Mouse (Mus musculus) lung, postnatal 0 days (tissue): Measurements from ENCODE around the gene Hhatl. TPM values are rescaled to one million over a fixed set of nuclear protein-coding genes. Genes with fewer than 3 reads are reported as not detected.

Experiments
- ATAC-seq: fragments of 200-750 bp; cut with Nextera tagmentation; 2 replicates; pipeline ENCODE4 v1.8.0; 2017; ENCODE audit warnings: moderate library complexity
- DNase-seq: peaks from one replicate; pipeline ENCODE4 v3.0.0-alpha.2; 2016; ENCODE audit warnings: low spot score
- H3K27ac ChIP-seq: fragments of 300-500 bp; sonication (generic); 2 replicates; pipeline ENCODE4 v1.5.1; 2014; ENCODE audit warnings: antibody characterized with exemption, mild to moderate bottlenecking, low read length, mixed read lengths
- H3K27me3 ChIP-seq: fragments of 300-500 bp; sonication (generic); replicated peaks from 2 replicates; pipeline ENCODE4 v1.6.1; 2014; ENCODE audit warnings: low read length, mixed read lengths; ENCODE audit not compliant: insufficient read depth
- H3K36me3 ChIP-seq: fragments of 300-500 bp; sonication (generic); 2 replicates; pipeline ENCODE4 v1.6.1; 2014; ENCODE audit warnings: low read length, mixed read lengths; ENCODE audit not compliant: insufficient read depth
- H3K4me1 ChIP-seq: fragments of 300-500 bp; sonication (generic); 2 replicates; pipeline ENCODE4 v1.6.1; 2014; ENCODE audit warnings: antibody characterized with exemption, low read depth, low read length, mixed read lengths; ENCODE audit not compliant: insufficient read depth
- H3K4me2 ChIP-seq: fragments of 300-500 bp; sonication (generic); replicated peaks from 2 replicates; pipeline ENCODE4 v1.6.1; 2014; ENCODE audit warnings: low read depth, mild to moderate bottlenecking, low read length, moderate library complexity, mixed read lengths
- H3K4me3 ChIP-seq: fragments of 300-500 bp; sonication (generic); 2 replicates; pipeline ENCODE4 v1.5.1; 2014; ENCODE audit warnings: low read depth, low read length
- H3K9ac ChIP-seq: fragments of 300-500 bp; sonication (generic); replicated peaks from 2 replicates; pipeline ENCODE4 v1.6.1; 2014; ENCODE audit warnings: low read depth, mild to moderate bottlenecking
- H3K9me3 ChIP-seq: fragments of 300-500 bp; sonication (generic); 2 replicates; pipeline ENCODE4 v1.6.1; 2016; ENCODE audit warnings: low read length, mixed read lengths
- CTCF ChIP-seq: IDR thresholded peaks from 2 replicates; pipeline ENCODE4 v1.5.1; 2016; ENCODE audit warnings: antibody characterized with exemption, mild to moderate bottlenecking
- EP300 ChIP-seq: IDR thresholded peaks from 2 replicates; pipeline ENCODE4 v1.6.1; 2016; ENCODE audit warnings: antibody characterized with exemption, mild to moderate bottlenecking, control low read depth
- WGBS: fragments of 180-500 bp; shearing (Covaris S2); extraction: QIAGEN DNeasy Blood & Tissue Kit; methylation state at CpG from one replicate; pipeline ENCODE4 v1.1.7; 2014; 5-methylcytosine and 5-hydroxymethylcytosine counted together
- polyA plus RNA-seq: library from polyadenylated mRNA; unstranded; fragments of >200 nt; fragmentation: Nextera tagmentation; extraction: Ambion mirVana; gene quantifications from 2 replicates; pipeline ENCODE4 v1.2.1, GENCODE M21; 2015

Gene Hhatl
- polyA plus RNA-seq, 1 experiment from 2014 or later: 1.0 TPM

DNA sequence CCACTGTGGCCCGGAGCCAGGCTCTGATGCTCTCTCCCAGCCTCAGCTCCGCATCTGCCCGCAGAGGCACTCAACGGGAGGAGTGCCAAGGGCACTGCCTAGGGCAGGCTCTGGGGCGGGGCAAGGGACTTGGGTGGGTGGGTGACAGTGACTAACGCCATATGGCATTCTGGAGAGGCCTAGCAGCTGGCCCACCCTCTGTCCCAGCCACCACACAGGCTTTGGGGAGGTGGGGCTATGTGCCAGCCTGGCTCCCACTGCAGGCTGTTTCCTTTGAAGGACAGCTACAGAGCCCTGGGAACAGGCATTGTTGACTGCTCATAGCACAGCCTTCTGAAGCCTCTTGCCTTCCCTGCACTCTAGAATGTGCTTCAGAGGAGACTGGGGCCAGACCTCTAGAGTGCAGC is 30.3 kb upstream of the Hhatl start:
- no peaks in the 10 kb centered on the region for H3K27me3 ChIP-seq
- no peak overlapping the region for H3K27ac ChIP-seq
- no peaks in the 10 kb centered on the region for H3K9me3 ChIP-seq
- H3K4me3 ChIP-seq: no peak overlapping the region
- H3K4me2 ChIP-seq: no peak overlapping the region
- H3K4me1 ChIP-seq: peaks cover 6% of the 10 kb centered on the region; the same call in 1 of the 2 replicates
- peak; percentile 19 for DNase-seq
- peak; percentile 61 for ATAC-seq
- TF ChIP-seq CTCF (no peak), EP300 (no peak)
- no peaks in the 10 kb centered on the region for H3K36me3 ChIP-seq
- no peak overlapping the region for H3K9ac ChIP-seq
- 51% methylated on average over 6 of the region's 6 CpGs for WGBS

DNA sequence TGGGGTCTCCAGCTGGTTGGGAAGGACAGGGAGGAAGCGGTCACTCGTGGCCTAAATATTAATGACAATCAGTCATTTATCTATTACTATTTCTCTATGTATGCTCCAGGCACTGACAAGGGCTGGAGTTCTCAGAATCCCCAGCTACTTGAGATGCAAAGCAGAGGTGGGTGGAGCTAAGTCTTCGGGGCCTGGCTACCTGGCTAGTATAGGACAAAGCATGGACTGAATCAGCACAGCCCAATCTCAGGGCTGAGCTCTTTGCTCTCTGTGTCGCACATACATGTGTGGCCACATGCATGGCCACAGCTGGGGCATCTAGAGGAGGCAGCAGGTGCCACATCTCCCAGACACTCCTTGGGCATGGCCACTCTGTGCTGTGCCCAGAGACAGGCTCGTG is 28.5 kb upstream of the Hhatl start:
- WGBS: 57% methylated on average over 5 of the region's 5 CpGs
- Histone ChIP-seq H3K36me3 (no peaks in the 10 kb centered on the region), H3K9me3 (no peaks in the 10 kb centered on the region), H3K4me2 (no peak overlapping the region), H3K27ac (no peak overlapping the region), H3K27me3 (no peaks in the 10 kb centered on the region), H3K9ac (no peak overlapping the region), H3K4me1 (peaks cover 6% of the 10 kb centered on the region; the same call in 1 of the 2 replicates), H3K4me3 (no peak overlapping the region)
- no peak for ATAC-seq
- no peak for TF ChIP-seq CTCF
- no peak for TF ChIP-seq EP300
- no peak for DNase-seq

DNA sequence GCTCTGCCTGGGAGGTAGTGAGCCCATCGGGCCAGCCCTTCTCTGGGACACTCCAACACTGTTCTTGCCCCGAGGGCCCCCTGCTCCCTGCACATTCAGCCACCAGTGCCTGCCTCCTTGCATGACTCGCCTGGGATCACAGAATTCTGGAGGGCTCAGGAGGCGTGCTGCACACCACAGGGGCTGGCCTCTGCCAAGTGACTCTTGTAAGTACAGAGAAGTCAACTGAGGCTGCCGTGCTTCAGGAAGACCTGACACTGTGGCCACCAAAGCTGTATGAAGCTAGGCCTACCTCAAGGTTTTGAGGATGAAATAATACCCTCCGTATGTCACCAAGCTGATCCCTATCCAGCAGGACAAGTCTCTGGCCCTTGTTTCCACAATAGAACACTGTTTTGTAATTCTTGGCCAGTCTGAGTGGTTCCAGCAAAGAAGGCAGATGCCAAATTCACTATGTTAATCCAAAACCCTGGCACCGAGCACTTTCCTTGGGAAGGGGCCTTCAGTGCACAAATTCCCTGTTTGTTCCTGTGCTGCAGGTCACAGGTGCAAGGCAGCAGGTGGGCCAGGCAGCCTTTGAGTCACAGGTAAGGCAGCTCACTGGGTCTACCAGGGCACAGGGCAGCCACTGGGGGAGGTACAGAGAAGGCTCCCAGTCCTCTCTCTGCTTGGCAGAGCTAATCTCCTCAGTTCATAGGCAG is 27.6 kb upstream of the Hhatl start:
- Histone ChIP-seq H3K4me2 (no peak overlapping the region), H3K27ac (no peak overlapping the region), H3K4me3 (no peak overlapping the region), H3K4me1 (peaks cover 6% of the 10 kb centered on the region; the same call in 1 of the 2 replicates), H3K27me3 (no peaks in the 10 kb centered on the region), H3K9ac (no peak overlapping the region), H3K36me3 (no peaks in the 10 kb centered on the region), H3K9me3 (no peaks in the 10 kb centered on the region)
- no peak for ATAC-seq
- 40% methylated on average over 7 of the region's 7 CpGs for WGBS
- TF ChIP-seq EP300: no peak
- TF ChIP-seq CTCF: no peak; the same call in 1 of the 2 replicates
- DNase-seq: no peak

DNA sequence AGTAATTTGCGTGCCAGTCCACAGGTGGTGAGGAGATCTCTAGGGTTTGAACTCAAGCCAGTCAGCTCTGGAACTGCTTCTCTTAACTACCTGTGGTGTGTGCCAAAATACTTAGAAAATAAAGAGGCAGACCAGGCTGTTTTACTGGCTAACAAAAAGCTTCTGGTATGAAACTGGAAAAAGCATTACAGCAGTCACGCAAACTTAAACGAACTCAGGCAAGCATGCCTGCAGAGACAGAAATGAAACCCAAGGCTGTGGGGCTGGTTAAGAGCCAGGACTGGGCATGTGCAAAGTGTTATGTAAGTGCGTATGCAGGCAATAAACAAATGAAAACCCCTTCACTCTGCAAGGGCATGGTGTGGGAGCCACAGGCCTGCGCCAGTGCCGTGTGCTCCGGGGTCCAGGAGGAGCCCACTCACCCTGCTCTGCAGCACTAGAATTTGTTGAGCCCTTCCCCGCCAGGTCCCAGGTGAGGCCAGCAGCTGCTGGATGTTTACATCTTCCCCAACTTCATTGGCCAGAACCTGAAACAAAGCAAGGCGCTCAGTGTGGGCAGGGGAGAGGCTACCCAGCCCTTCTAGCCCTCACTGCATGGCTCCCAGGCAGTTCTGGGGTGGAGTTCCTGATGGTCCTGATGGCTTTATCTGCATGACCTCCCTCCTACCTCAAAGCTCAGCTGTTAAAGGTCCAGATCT is 26.9 kb upstream of the Hhatl start:
- H3K9ac ChIP-seq: no peak overlapping the region
- peak; percentile 20; the same call in 1 of the 2 replicates for ATAC-seq

DNA sequence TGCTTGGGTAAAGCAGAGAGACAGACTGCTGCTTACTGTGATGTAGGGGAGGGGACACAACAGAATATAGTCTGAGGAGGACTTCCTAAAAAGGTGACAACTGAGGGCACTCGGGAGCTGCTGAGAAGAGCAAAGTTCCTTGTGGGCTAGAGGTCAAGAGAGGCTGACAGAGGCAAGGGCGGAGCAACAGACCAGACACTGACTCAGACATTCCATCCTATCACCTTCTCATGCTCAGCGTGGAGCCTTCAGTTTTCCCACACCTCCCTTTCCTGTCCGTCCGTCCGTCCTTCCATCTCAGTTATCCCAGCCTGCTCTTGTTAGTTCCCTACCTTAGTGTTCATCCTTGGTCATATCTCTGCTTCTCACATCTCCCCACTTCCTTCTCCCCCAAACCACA is 22.9 kb upstream of the Hhatl start:
- H3K4me1 ChIP-seq: peaks cover under 1% of the 10 kb centered on the region; the same call in 1 of the 2 replicates
- H3K36me3 ChIP-seq: no peaks in the 10 kb centered on the region
- no peak for DNase-seq
- WGBS: 52% methylated on average over 6 of the region's 6 CpGs
- no peak overlapping the region for H3K4me2 ChIP-seq
- no peak for ATAC-seq
- TF ChIP-seq CTCF (no peak), EP300 (no peak)
- no peak overlapping the region for H3K27ac ChIP-seq
- H3K9ac ChIP-seq: no peak overlapping the region
- H3K9me3 ChIP-seq: no peaks in the 10 kb centered on the region
- no peaks in the 10 kb centered on the region for H3K27me3 ChIP-seq
- no peak overlapping the region for H3K4me3 ChIP-seq

More for the DNA sequence above, 26.9 kb upstream of the Hhatl start:
- Histone ChIP-seq H3K27ac (no peak overlapping the region), H3K36me3 (no peaks in the 10 kb centered on the region), H3K4me1 (peaks cover 6% of the 10 kb centered on the region; the same call in 1 of the 2 replicates), H3K4me2 (no peak overlapping the region), H3K27me3 (no peaks in the 10 kb centered on the region), H3K9me3 (no peaks in the 10 kb centered on the region), H3K4me3 (no peak overlapping the region)
- peak; percentile 33 for DNase-seq
- 53% methylated on average over 9 of the region's 9 CpGs for WGBS
- TF ChIP-seq EP300 (no peak), CTCF (no peak)

DNA sequence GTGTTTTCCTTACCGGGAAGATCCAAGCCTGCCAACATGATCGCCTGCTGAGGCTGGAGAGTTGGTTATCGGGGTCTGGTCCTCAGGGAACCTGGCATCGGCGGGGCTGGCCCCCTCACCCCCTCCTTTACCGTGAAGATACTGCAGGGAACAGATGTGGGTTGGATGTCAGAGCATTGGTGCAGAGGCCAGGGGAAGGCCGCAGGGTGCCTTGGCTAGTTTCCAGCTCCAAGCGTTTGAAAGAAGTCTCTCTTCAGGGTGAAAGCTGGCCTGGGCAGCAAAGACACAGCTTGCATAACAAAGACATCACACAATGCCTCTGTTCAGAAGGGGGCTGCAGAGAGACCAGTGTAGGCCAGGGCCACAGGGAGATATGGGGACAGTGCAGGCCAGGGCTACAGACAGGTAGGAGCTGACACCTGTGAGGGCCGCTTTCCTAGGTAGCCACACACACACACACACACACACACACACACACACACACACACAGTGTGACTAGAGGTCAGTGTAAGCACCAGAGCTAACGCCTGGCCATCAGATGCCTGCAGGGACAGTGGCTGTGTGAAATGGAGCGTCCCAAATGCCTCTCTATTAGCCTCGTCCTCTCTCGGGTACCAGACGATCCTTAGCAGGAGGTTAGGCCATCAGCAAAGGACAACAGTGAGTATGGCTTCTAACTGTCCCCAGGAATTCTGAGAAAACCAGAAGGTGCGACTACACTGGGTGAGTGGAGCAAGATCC is 17.9 kb upstream of the Hhatl start:
- H3K9ac ChIP-seq: no peak overlapping the region
- ATAC-seq (no peak), DNase-seq (no peak)
- no peaks in the 10 kb centered on the region for H3K9me3 ChIP-seq
- peaks cover 3% of the 10 kb centered on the region; the same call in 1 of the 2 replicates for H3K4me1 ChIP-seq
- H3K27ac ChIP-seq: no peak overlapping the region
- no peaks in the 10 kb centered on the region for H3K27me3 ChIP-seq
- TF ChIP-seq CTCF: no peak
- no peak for TF ChIP-seq EP300
- H3K4me2 ChIP-seq: no peak overlapping the region
- no peak overlapping the region for H3K4me3 ChIP-seq
- WGBS: 39% methylated on average over 15 of the region's 15 CpGs
- H3K36me3 ChIP-seq: no peaks in the 10 kb centered on the region
